Mouse (Mus musculus) small intestine, adult 2 months (tissue): ENCODE results near the gene Hyou1.

ENCODE experiments used
- CTCF ChIP-seq: fragments of 200-500 bp; IDR thresholded peaks from 2 replicates; pipeline ENCODE4 v1.5.1; 2012; ENCODE audit warnings: low read depth, mild to moderate bottlenecking, control low read depth, inconsistent platforms, low read length, moderate library complexity, mixed read lengths; ENCODE audit not compliant: insufficient replicate concordance, insufficient read length; ENCODE audit errors: extremely low read depth
- POLR2A ChIP-seq: fragments of 200-500 bp; IDR thresholded peaks from 2 replicates; pipeline ENCODE4 v1.6.1; 2012; ENCODE audit warnings: low read depth, mild to moderate bottlenecking, control low read depth, inconsistent platforms, low read length, moderate library complexity

GRCm38 (mm10) chr9:44407752-44408097 is 28.4 kb downstream of the Hyou1 start:
- TF ChIP-seq CTCF (no peak), POLR2A (no peak)
